Mouse (Mus musculus) heart, postnatal 4 days (tissue): ENCODE data around the gene Lhfpl5. TPM values are rescaled to one million over a fixed set of nuclear protein-coding genes. Genes with fewer than 3 reads are reported as not detected.

Experiments
- DNase-seq: peaks from one replicate; pipeline ENCODE4 v3.0.0; 2021
- microRNA-seq, 2 experiments: library from miRNA; unstranded; fragments of <30 nt; microRNA quantifications; one replicate each; pipeline ENCODE4 v1.2.0; 2021 to 2022
- total RNA-seq, 2 experiments: library from RNA; stranded (reverse); gene quantifications; 2 replicates each; pipeline ENCODE4 v1.2.3; 2021

Lhfpl5 gene
- total RNA-seq, 2 experiments from 2014 or later, result not detected

- DNase-seq, result no peak
These were observed 53.0 kb downstream of the Lhfpl5 start for GRCm38 (mm10) chr17:28628248-28629124.

GRCm38 (mm10) chr17:28629125-28629524 is 53.7 kb downstream of the Lhfpl5 start:
- no peak for DNase-seq

Small RNAs within 50 kb of the gene (microRNA-seq; reads per million reads assigned to microRNA genes)
- 0 reads per million in 2 experiments for gene Gm25195
- 0 reads per million in 2 experiments for gene Mir6969

Other genes with a start within 250 kb of the Lhfpl5 start
- 100 to 1,000 TPM; 663 to 665 TPM for gene Rpl10a, start 247.2 kb upstream of the Lhfpl5 start, total RNA-seq
- gene Tead3, start 224.8 kb upstream of the Lhfpl5 start, total RNA-seq, result 10 to 100 TPM; 26.3 to 30.2 TPM
- gene Tulp1, start 210.4 kb upstream of the Lhfpl5 start, total RNA-seq, result 1 to 10 TPM; 1.0 to 1.5 TPM
- 10 to 100 TPM; 21.4 to 22.0 TPM for gene Fkbp5, start 58.1 kb upstream of the Lhfpl5 start, total RNA-seq
- not detected for gene Armc12, start 44.8 kb upstream of the Lhfpl5 start, total RNA-seq
- gene Clpsl2, start 26.2 kb upstream of the Lhfpl5 start, total RNA-seq, result not detected
- gene Clps, start 14.9 kb upstream of the Lhfpl5 start, total RNA-seq, result not detected
- gene Srpk1, start 47.1 kb downstream of the Lhfpl5 start, total RNA-seq, result 10 to 100 TPM; 54.3 to 55.2 TPM
- 1 to 10 TPM in 1 of 2 experiments, under 1 TPM in 1; 0.68 to 1.5 TPM for gene Slc26a8, start 114.6 kb downstream of the Lhfpl5 start, total RNA-seq
- 10 to 100 TPM; 45.1 to 49.6 TPM for gene Mapk14, start 115.7 kb downstream of the Lhfpl5 start, total RNA-seq
- 1 to 10 TPM; 1.1 to 1.8 TPM for gene AC170998.1, start 150.4 kb downstream of the Lhfpl5 start, total RNA-seq
- gene Mapk13, start 193.7 kb downstream of the Lhfpl5 start, total RNA-seq, result under 1 TPM; 0.47 to 0.50 TPM
- gene Brpf3, start 225.4 kb downstream of the Lhfpl5 start, total RNA-seq, result 10 to 100 TPM; 22.8 to 25.9 TPM